Comparison of ENCODE assay signal across 18 mouse cellular contexts in genomic region chr15:31248882-31249281, GRCm38 (mm10). TPM values are rescaled to one million over a fixed set of nuclear protein-coding genes. Genes with fewer than 3 reads are reported as not detected.
A peak's percentile ranks its signal among the peaks of the same experiment; 100 is the strongest.
DNase-seq lines count a peak whose midpoint lies in the region; ATAC-seq and TF ChIP-seq lines count a peak whose summit lies in the region.
"Had no signal": no experiment of that assay in that cellular context is flagged by ENCODE, and none has a peak within 500 bp of the region (broad histone marks: within the 10 kb centered on the region; RNA-seq: fewer than 3 reads in every experiment).

No protein-coding gene starts in this region.

- no peak for ATAC-seq in embryonic facial prominence, embryonic 13.5 days (ENCODE audit: insufficient number of reproducible peaks, insufficient read depth, low FRiP score, low TSS enrichment, low read depth)
- ATAC-seq in limb, embryonic 13.5 days (ENCODE audit: low FRiP score, low read depth): no peak
- ATAC-seq: activated CD4-positive, CD25-positive, alpha-beta regulatory T cell, adult 4 months; CD4-positive, CD25-positive, alpha-beta regulatory T cell, adult 4 months; hindbrain, postnatal 0 days; liver, postnatal 0 days had no signal

- TF ChIP-seq CTCF in thymus, adult 2 months (IDR thresholded peaks at IDR 0.05; ENCODE audit: borderline replicate concordance, control insufficient read depth, extremely low read depth, insufficient read depth, low read length, poor library complexity): no peak

- no peak overlapping the region for H3K27ac ChIP-seq in ES-E14 (ENCODE audit: insufficient read depth, low read depth, low read length, poor library complexity, severe bottlenecking)
- peak overlapping the region; percentile 81 for H3K27ac ChIP-seq in embryonic facial prominence, embryonic 13.5 days
- peak overlapping the region; percentile 72 for H3K27ac ChIP-seq in limb, embryonic 13.5 days
- no peak overlapping the region for H3K27ac ChIP-seq in thymus, adult 2 months (ENCODE audit: control insufficient read depth, insufficient read depth, low read length)
- H3K27ac ChIP-seq: forebrain, embryonic 12.5 days; hindbrain, postnatal 0 days had no signal

- H3K4me1 ChIP-seq in ES-E14 (ENCODE audit: control insufficient read depth in 2 of 2, insufficient read depth in 2 of 2, low read length in 2 of 2, poor library complexity in 1 of 2): peaks cover 3 to 6% of the 10 kb centered on the region in 2 experiments; a peak in 2 of 4 replicates
- peaks cover 60% of the 10 kb centered on the region for H3K4me1 ChIP-seq in embryonic facial prominence, embryonic 13.5 days
- H3K4me1 ChIP-seq in limb, embryonic 13.5 days: peaks cover 53% of the 10 kb centered on the region
- H3K4me1 ChIP-seq in thymus, adult 2 months (replicated peaks; ENCODE audit: control insufficient read depth, insufficient read depth, low read length): peaks cover 9% of the 10 kb centered on the region; the same call in 1 of the 2 replicates

- 26% methylated on average over 7 of the region's 7 CpGs for WGBS in embryonic facial prominence, embryonic 13.5 days
- WGBS in limb, embryonic 13.5 days: 32% methylated on average over 7 of the region's 7 CpGs
- WGBS in thymus, adult 2 months: 10% methylated on average over 7 of the region's 7 CpGs

- no peak overlapping the region for H3K9ac ChIP-seq in ES-E14 (ENCODE audit: insufficient read depth, low read depth, low read length, poor library complexity, severe bottlenecking)
- H3K9ac ChIP-seq in embryonic facial prominence, embryonic 13.5 days: 0 out of 2 replicates have a peak overlapping the region, but pooled peaks have one; percentile 11
- no peak overlapping the region for H3K9ac ChIP-seq in limb, embryonic 13.5 days
- H3K9ac ChIP-seq: forebrain, embryonic 12.5 days; liver, postnatal 0 days had no signal

- peak overlapping the region; percentile 14; the same call in 1 of the 2 replicates for H3K4me2 ChIP-seq in embryonic facial prominence, embryonic 13.5 days
- H3K4me2 ChIP-seq in limb, embryonic 13.5 days (replicated peaks): no peak overlapping the region; the same call in 1 of the 2 replicates
- H3K4me2 ChIP-seq: forebrain, embryonic 12.5 days had no signal

- no peaks in the 10 kb centered on the region for H3K27me3 ChIP-seq in embryonic facial prominence, embryonic 13.5 days
- no peaks in the 10 kb centered on the region for H3K27me3 ChIP-seq in limb, embryonic 13.5 days
- no peaks in the 10 kb centered on the region for H3K27me3 ChIP-seq in thymus, adult 2 months (ENCODE audit: control insufficient read depth, insufficient read depth, low read length)
- H3K27me3 ChIP-seq: forebrain, embryonic 12.5 days had no signal

- intact Hi-C loops in heart, postnatal 14 days (cut with DNase I): no loop called here

- in situ Hi-C loops in ES-E14 (cut with MboI; ENCODE audit: low sequenced_read_pairs in 2 of 2, unreplicated experiment in 2 of 2): no loop called here

- H3K4me3 ChIP-seq in ES-E14 (ENCODE audit: insufficient read depth in 1 of 2, low read depth in 1 of 2, low read length in 2 of 2, poor library complexity in 1 of 2, severe bottlenecking in 1 of 2): no peak overlapping the region
- H3K4me3 ChIP-seq in embryonic facial prominence, embryonic 13.5 days: no peak overlapping the region
- no peak overlapping the region for H3K4me3 ChIP-seq in limb, embryonic 13.5 days
- no peak overlapping the region for H3K4me3 ChIP-seq in thymus, adult 2 months (ENCODE audit: control insufficient read depth, insufficient read depth, low read length)
- H3K4me3 ChIP-seq: forebrain, embryonic 12.5 days had no signal

- no peaks in the 10 kb centered on the region for H3K36me3 ChIP-seq in ES-E14 (ENCODE audit: control insufficient read depth, insufficient read depth, low read length, poor library complexity, severe bottlenecking)
- H3K36me3 ChIP-seq in embryonic facial prominence, embryonic 13.5 days: peaks cover 3% of the 10 kb centered on the region
- H3K36me3 ChIP-seq in limb, embryonic 13.5 days: peaks cover 2% of the 10 kb centered on the region; the same call in 1 of the 2 replicates
- H3K36me3 ChIP-seq in thymus, adult 2 months (ENCODE audit: control insufficient read depth, insufficient read depth, low read length): no peaks in the 10 kb centered on the region
- H3K36me3 ChIP-seq: forebrain, embryonic 12.5 days had no signal

- TF ChIP-seq POLR2A in thymus, adult 2 months (IDR thresholded peaks at IDR 0.05; ENCODE audit: control insufficient read depth, extremely low read depth, insufficient read depth, low read length, poor library complexity): no peak

- DNase-seq in 3T3-L1 (ENCODE audit: low read depth, low spot score): peak; percentile 21
- no peak for DNase-seq in ES-E14 (ENCODE audit: low read depth, low spot score)
- DNase-seq in right cerebral cortex, adult 2 months (ENCODE audit: low spot score in 2 of 2): no peak
- no peak for DNase-seq in heart, postnatal 14 days
- no peak for DNase-seq in thymus, adult 2 months
- DNase-seq: heart, adult 11 months; heart, postnatal 10 days; kidney, adult 18-20 months; kidney, postnatal 14 days; liver, postnatal 0 days; midbrain, embryonic 14.5 days; right cerebral cortex, postnatal 14 days had no signal

- no peaks in the 10 kb centered on the region for H3K9me3 ChIP-seq in ES-E14 (ENCODE audit: control insufficient read depth, insufficient read depth, low read depth, low read length)
- no peaks in the 10 kb centered on the region for H3K9me3 ChIP-seq in embryonic facial prominence, embryonic 13.5 days
- H3K9me3 ChIP-seq in limb, embryonic 13.5 days: no peaks in the 10 kb centered on the region
- H3K9me3 ChIP-seq: forebrain, embryonic 12.5 days had no signal

TF ChIP-seq in ES-E14, 5 proteins besides CTCF, POLR2A, EP300 and RAD21:
- TF ChIP-seq MAFK (IDR thresholded peaks at IDR 0.05; ENCODE audit: insufficient read depth, low read depth, low read length) (peak; percentile 95), ZNF384 (IDR thresholded peaks at IDR 0.05; ENCODE audit: low read depth, low read length) (no peak)

RNA-seq across cellular contexts. Expression of gene Dap, which starts 24.8 kb away (rescaled TPM):
- total RNA-seq in ES-E14 (2012; rRNA removed): 1.4 and 4.1 TPM in 2 replicates
- polyA plus RNA-seq in embryonic facial prominence, embryonic 13.5 days (2015; fragmentation: Nextera tagmentation; extraction: Ambion mirVana): 94.8 and 95.7 TPM in 2 replicates
- 85.8 and 91.9 TPM in 2 replicates for polyA plus RNA-seq in limb, embryonic 13.5 days (2015; fragmentation: Nextera tagmentation; extraction: Ambion mirVana)
- 10 to 100 TPM; 22.7 to 22.9 TPM for total RNA-seq in heart, postnatal 14 days (2021)
- polyA plus RNA-seq in thymus, adult 2 months (2012; rRNA removed): 34.9 and 48.1 TPM in 2 replicates

Comparison
In these comparisons a context has a peak if more than half of its experiments do, and no peak if none do; other contexts are left out.
1. H3K27ac ChIP-seq: peak in embryonic facial prominence, embryonic 13.5 days (single experiment) and limb, embryonic 13.5 days (single experiment); none in ES-E14 (single experiment) and thymus, adult 2 months (single experiment).